31 mouse cellular contexts compared by ENCODE assay signal in genomic region chr16:19245835-19246234, GRCm38 (mm10).
DNase-seq lines count a peak whose midpoint lies in the region; ATAC-seq and TF ChIP-seq lines count a peak whose summit lies in the region.
"Had no signal": no experiment of that assay in that cellular context is flagged by ENCODE, and none has a peak within 500 bp of the region (broad histone marks: within the 10 kb centered on the region; RNA-seq: fewer than 3 reads in every experiment).

No protein-coding gene starts in this region.

- no peak for ATAC-seq in liver, postnatal 0 days
- ATAC-seq in neutrophil, adult 5-6 weeks (ENCODE audit: extremely low read depth, insufficient number of reproducible peaks, low FRiP score, poor library complexity, severe bottlenecking): peak; percentile 87
- ATAC-seq: activated CD4-positive, CD25-positive, alpha-beta regulatory T cell, adult 4 months; forebrain, embryonic 14.5 days; inflammation-experienced regulatory T-cells, adult 6 months; midbrain, embryonic 15.5 days had no signal

- no peak for TF ChIP-seq EP300 in liver, postnatal 0 days (IDR thresholded peaks at IDR 0.05; ENCODE audit: low read depth)

- no peaks in the 10 kb centered on the region for H3K36me3 ChIP-seq in liver, postnatal 0 days (replicated peaks; ENCODE audit: insufficient read depth, low read length)
- H3K36me3 ChIP-seq: heart, embryonic 12.5 days; hindbrain, embryonic 13.5 days; limb, embryonic 12.5 days; liver, embryonic 13.5 days; midbrain, embryonic 10.5 days; midbrain, embryonic 15.5 days; neural tube, embryonic 15.5 days had no signal

- no peak overlapping the region for H3K4me2 ChIP-seq in liver, postnatal 0 days (ENCODE audit: low read depth, low read length)
- H3K4me2 ChIP-seq: heart, embryonic 12.5 days; hindbrain, embryonic 13.5 days; limb, embryonic 12.5 days; liver, embryonic 13.5 days; lung, embryonic 14.5 days; midbrain, embryonic 15.5 days; neural tube, embryonic 15.5 days had no signal

- DNase-seq in liver, postnatal 0 days: no peak
- no peak for DNase-seq in liver
- DNase-seq in 416B (ENCODE audit: low read depth): peak; percentile 62
- DNase-seq in frontal cortex, postnatal 14 days (ENCODE audit: low spot score in 2 of 2): no peak
- DNase-seq in kidney, postnatal 4 days: no peak
- DNase-seq: adrenal gland, adult 2 months; adrenal gland, postnatal 36 days; cerebellum, adult 2 months; cerebellum, postnatal 14 days; gastrocnemius, postnatal 25 days; heart, adult 2 months; heart, postnatal 4 days; kidney, adult 11 months; kidney, postnatal 14 days; liver, embryonic 13.5 days; lung, embryonic 14.5 days; lung, postnatal 14 days; right cerebral cortex, postnatal 4 days; thymus, postnatal 4 days had no signal

- TF ChIP-seq POLR2A in bone marrow, adult 2 months (IDR thresholded peaks at IDR 0.05; ENCODE audit: borderline replicate concordance, control insufficient read depth, low read depth, low read length): no peak

- H3K27ac ChIP-seq in liver, postnatal 0 days (ENCODE audit: low read depth): no peak overlapping the region
- H3K27ac ChIP-seq in bone marrow, adult 2 months (ENCODE audit: control insufficient read depth, insufficient read depth, low read depth, low read length, poor library complexity): no peak overlapping the region; the same call in 1 of the 2 replicates
- H3K27ac ChIP-seq: heart, adult 2 months; hindbrain, embryonic 13.5 days; left cerebral cortex, adult 2 months; limb, embryonic 12.5 days; liver, embryonic 13.5 days; midbrain, embryonic 10.5 days; midbrain, embryonic 15.5 days; neural tube, embryonic 15.5 days had no signal

- no peaks in the 10 kb centered on the region for H3K9me3 ChIP-seq in liver, postnatal 0 days (ENCODE audit: low read length)
- H3K9me3 ChIP-seq: hindbrain, embryonic 13.5 days; liver, embryonic 13.5 days; midbrain, embryonic 15.5 days; neural tube, embryonic 15.5 days had no signal

- peak; percentile 52 for TF ChIP-seq CTCF in liver, postnatal 0 days (IDR thresholded peaks at IDR 0.05; ENCODE audit: low read depth)
- 0 out of 2 replicates have a peak, but pooled peaks have one; percentile 14 for TF ChIP-seq CTCF in bone marrow, adult 2 months (IDR thresholded peaks at IDR 0.05; ENCODE audit: control insufficient read depth, insufficient read depth, low read length)

- no peaks in the 10 kb centered on the region for H3K4me1 ChIP-seq in liver, postnatal 0 days (ENCODE audit: insufficient read depth)
- no peaks in the 10 kb centered on the region; the same call in 1 of the 2 replicates for H3K4me1 ChIP-seq in bone marrow, adult 2 months (ENCODE audit: control insufficient read depth, insufficient read depth, low read length)
- H3K4me1 ChIP-seq: heart, embryonic 12.5 days; hindbrain, embryonic 13.5 days; limb, embryonic 12.5 days; liver, embryonic 13.5 days; midbrain, embryonic 10.5 days; midbrain, embryonic 15.5 days; neural tube, embryonic 15.5 days had no signal

- whole genome bisulfite sequencing in liver, postnatal 0 days (ENCODE audit: insufficient replicate concordance): 51% methylated on average over 1 of the region's 1 CpGs
- WGBS in bone marrow, adult 2 months: 40% methylated on average over 1 of the region's 1 CpGs

- H3K9ac ChIP-seq in liver, postnatal 0 days (replicated peaks): no peak overlapping the region
- H3K9ac ChIP-seq: heart, embryonic 12.5 days; hindbrain, embryonic 13.5 days; limb, embryonic 12.5 days; liver, embryonic 13.5 days; lung, embryonic 14.5 days; midbrain, embryonic 15.5 days; neural tube, embryonic 15.5 days had no signal

- H3K27me3 ChIP-seq in liver, postnatal 0 days (ENCODE audit: insufficient read depth, low read length): no peaks in the 10 kb centered on the region
- H3K27me3 ChIP-seq: heart, embryonic 12.5 days; hindbrain, embryonic 13.5 days; limb, embryonic 12.5 days; liver, embryonic 13.5 days; midbrain, embryonic 15.5 days; neural tube, embryonic 15.5 days had no signal

- no peak overlapping the region for H3K4me3 ChIP-seq in liver, postnatal 0 days (ENCODE audit: low read depth, low read length)
- H3K4me3 ChIP-seq in bone marrow, adult 2 months (replicated peaks; ENCODE audit: control insufficient read depth, low read depth, low read length): no peak overlapping the region
- H3K4me3 ChIP-seq: heart, adult 2 months; heart, embryonic 12.5 days; hindbrain, embryonic 13.5 days; left cerebral cortex, adult 2 months; limb, embryonic 12.5 days; liver, embryonic 13.5 days; midbrain, embryonic 10.5 days; midbrain, embryonic 15.5 days; neural tube, embryonic 15.5 days had no signal
